15 mouse cellular contexts compared by ENCODE assay signal in the genomic region with DNA sequence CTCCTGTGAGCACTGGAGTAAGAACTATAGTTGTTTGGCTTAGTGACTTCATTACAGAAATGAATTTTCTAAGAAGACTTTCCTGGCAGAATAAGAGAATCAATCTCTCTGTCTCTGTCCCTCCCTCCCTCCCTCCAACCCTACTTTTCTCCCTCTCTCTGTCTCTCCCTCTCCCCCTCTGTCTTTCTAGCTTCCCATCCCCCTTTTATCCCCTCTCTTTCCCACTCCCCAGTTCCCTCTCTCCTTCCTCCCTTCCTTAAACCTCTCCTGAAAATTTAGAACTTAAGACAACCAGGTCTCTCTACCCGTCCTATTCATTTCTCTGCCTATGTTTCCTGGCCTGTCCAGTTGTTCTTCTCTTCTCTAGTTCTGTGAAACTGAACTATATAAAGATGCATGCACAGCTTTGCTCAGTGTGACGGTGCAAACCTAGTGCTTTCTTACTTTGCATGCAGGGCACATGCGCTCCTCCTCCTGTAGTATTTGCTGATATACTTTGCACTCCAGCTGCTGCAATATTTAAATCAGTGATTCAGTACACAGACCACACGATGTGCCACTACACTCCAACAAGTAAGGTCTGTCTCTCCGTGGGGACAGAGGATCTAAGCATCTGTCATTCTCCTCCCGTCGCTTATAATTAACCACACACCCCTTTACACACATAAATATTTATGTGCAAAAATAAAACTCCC. TPM values are rescaled to one million over a fixed set of nuclear protein-coding genes. Genes with fewer than 3 reads are reported as not detected.
A peak's percentile ranks its signal among the peaks of the same experiment; 100 is the strongest.
DNase-seq lines count a peak whose midpoint lies in the region; ATAC-seq and TF ChIP-seq lines count a peak whose summit lies in the region.
"Had no signal": no experiment of that assay in that cellular context is flagged by ENCODE, and none has a peak within 500 bp of the region (broad histone marks: within the 10 kb centered on the region; RNA-seq: fewer than 3 reads in every experiment).

No protein-coding gene starts in this region.

- H3K4me1 ChIP-seq in forebrain, embryonic 14.5 days (ENCODE audit: control insufficient read depth, insufficient read depth, low read length), result no peaks in the 10 kb centered on the region
- H3K4me1 ChIP-seq in hindbrain, embryonic 14.5 days (replicated peaks; ENCODE audit: control insufficient read depth, insufficient read depth, low read length), result no peaks in the 10 kb centered on the region
- H3K4me1 ChIP-seq in neural tube, embryonic 13.5 days (replicated peaks), result peaks cover 10% of the 10 kb centered on the region

- 25% methylated on average over 7 of the region's 7 CpGs for WGBS in forebrain, embryonic 14.5 days
- WGBS in hindbrain, embryonic 14.5 days, result 20% methylated on average over 7 of the region's 7 CpGs
- WGBS in neural tube, embryonic 13.5 days, result 30% methylated on average over 7 of the region's 7 CpGs

- TF ChIP-seq CTCF in left cerebral cortex, adult 2 months (IDR thresholded peaks at IDR 0.05), result no peak

- no peak overlapping the region for H3K27ac ChIP-seq in left cerebral cortex, adult 2 months
- no peak overlapping the region for H3K27ac ChIP-seq in forebrain, embryonic 14.5 days (ENCODE audit: low read depth, low read length)
- H3K27ac ChIP-seq in hindbrain, embryonic 14.5 days, result no peak overlapping the region
- H3K27ac ChIP-seq in neural tube, embryonic 13.5 days (replicated peaks), result no peak overlapping the region

- no peak overlapping the region for H3K4me2 ChIP-seq in forebrain, embryonic 14.5 days (ENCODE audit: low read length)
- no peak overlapping the region for H3K4me2 ChIP-seq in hindbrain, embryonic 14.5 days (replicated peaks)
- H3K4me2 ChIP-seq in neural tube, embryonic 13.5 days, result no peak overlapping the region

- intact Hi-C loops in left cerebral cortex, postnatal 4 days (cut with DNase I), result no loop called here
- intact Hi-C loops in left cerebral cortex, adult 2 months (cut with DNase I), result no loop called here

- H3K27me3 ChIP-seq in forebrain, embryonic 14.5 days (replicated peaks; ENCODE audit: control insufficient read depth, insufficient read depth, low read length), result no peaks in the 10 kb centered on the region
- H3K27me3 ChIP-seq in hindbrain, embryonic 14.5 days (ENCODE audit: control insufficient read depth, insufficient read depth, low read length), result no peaks in the 10 kb centered on the region
- no peaks in the 10 kb centered on the region for H3K27me3 ChIP-seq in neural tube, embryonic 13.5 days

- peak; percentile 6 for DNase-seq in left cerebral cortex, postnatal 4 days
- DNase-seq in left cerebral cortex, adult 2 months (ENCODE audit: extremely low spot score in 1 of 2, low spot score in 2 of 2), result no peak
- DNase-seq in forebrain, embryonic 14.5 days (ENCODE audit: low spot score), result peak; percentile 80
- DNase-seq in hindbrain, embryonic 14.5 days (ENCODE audit: low spot score), result peak; percentile 44
- DNase-seq in gastrocnemius, postnatal 25 days, result no peak
- DNase-seq in cerebellum, adult 9-11 months, result no peak
- DNase-seq: cerebellum, postnatal 14 days; heart, postnatal 36 days; lung, adult 2 months had no signal

- H3K9ac ChIP-seq in forebrain, embryonic 14.5 days (ENCODE audit: low read length), result no peak overlapping the region
- no peak overlapping the region for H3K9ac ChIP-seq in hindbrain, embryonic 14.5 days
- no peak overlapping the region for H3K9ac ChIP-seq in neural tube, embryonic 13.5 days

- H3K9me3 ChIP-seq in forebrain, embryonic 14.5 days (replicated peaks; ENCODE audit: control insufficient read depth, low read length), result no peaks in the 10 kb centered on the region
- no peaks in the 10 kb centered on the region for H3K9me3 ChIP-seq in hindbrain, embryonic 14.5 days (ENCODE audit: control insufficient read depth, low read length)
- H3K9me3 ChIP-seq in neural tube, embryonic 13.5 days, result no peaks in the 10 kb centered on the region

- H3K36me3 ChIP-seq in forebrain, embryonic 14.5 days (ENCODE audit: control insufficient read depth, insufficient read depth, low read length), result no peaks in the 10 kb centered on the region
- no peaks in the 10 kb centered on the region for H3K36me3 ChIP-seq in hindbrain, embryonic 14.5 days (replicated peaks; ENCODE audit: control insufficient read depth, insufficient read depth)
- no peaks in the 10 kb centered on the region for H3K36me3 ChIP-seq in neural tube, embryonic 13.5 days

- H3K4me3 ChIP-seq in left cerebral cortex, adult 2 months, result no peak overlapping the region
- H3K4me3 ChIP-seq in forebrain, embryonic 14.5 days (ENCODE audit: low read depth, low read length), result no peak overlapping the region
- H3K4me3 ChIP-seq in hindbrain, embryonic 14.5 days (replicated peaks; ENCODE audit: low read length), result no peak overlapping the region
- no peak overlapping the region for H3K4me3 ChIP-seq in neural tube, embryonic 13.5 days

- peak; percentile 95 for ATAC-seq in forebrain, embryonic 14.5 days
- ATAC-seq in hindbrain, embryonic 14.5 days (ENCODE audit: low FRiP score), result peak; percentile 79
- ATAC-seq in neural tube, embryonic 13.5 days (ENCODE audit: low read depth), result peak; percentile 83

RNA-seq across cellular contexts. Expression of a gene that starts 40.6 kb away (rescaled TPM):
- not detected for total RNA-seq in left cerebral cortex, postnatal 4 days (2021)
- not detected for total RNA-seq in left cerebral cortex, adult 2 months (2021)
- not detected in 2 replicates for polyA plus RNA-seq in forebrain, embryonic 14.5 days (2014; fragmentation: Nextera tagmentation; extraction: Ambion mirVana)
- polyA plus RNA-seq in hindbrain, embryonic 14.5 days (2014; fragmentation: Nextera tagmentation; extraction: Ambion mirVana), result not detected in 2 replicates
- not detected in 2 replicates for polyA plus RNA-seq in neural tube, embryonic 13.5 days (2015; fragmentation: Nextera tagmentation; extraction: Ambion mirVana)
- total RNA-seq in gastrocnemius, postnatal 25 days (2021), result not detected
- total RNA-seq: gastrocnemius, postnatal 4 days; heart, postnatal 36 days had no signal
- polyA plus RNA-seq: kidney, embryonic 14.5 days; limb, embryonic 11.5 days; lung, adult 2 months; stomach, embryonic 16.5 days; urinary bladder, adult 2 months had no signal

Comparison
In these comparisons a context has a peak if more than half of its experiments do, and no peak if none do; other contexts are left out.
1. DNase-seq: peak in left cerebral cortex, postnatal 4 days (single experiment), forebrain, embryonic 14.5 days (single experiment) and hindbrain, embryonic 14.5 days (single experiment); none in left cerebral cortex, adult 2 months (0 of 2), gastrocnemius, postnatal 25 days (single experiment) and cerebellum, adult 9-11 months (single experiment).
2. Peak in every context shown above with its lines, with median percentiles within 50 percentile points of each other: ATAC-seq.